Mouse (Mus musculus) mouse embryonic stem cell (cell line): ENCODE data around the gene Prl6a1.

Source experiments
- in situ Hi-C, 2 experiments: fragments of 300-500 bp; cut with MboI; formaldehyde crosslinking; loops; 1 replicate in 1 of 2; 3 replicates in 1 of 2; pipeline ENCODE4 v1.14.3; 2019 to 2020; ENCODE audit warnings: low sequenced_read_pairs in 2 of 2, low pct_unique_long_range_greater_than_20kb in 1 of 2, mixed read lengths in 1 of 2; ENCODE audit not compliant: unreplicated experiment in 1 of 2

The Prl6a1 gene

GRCm38 (mm10) chr13:27312334-27313225, at the start of gene Prl6a1:
Gene Prl6a1, plus strand, starts transcription at chr13:27312627.
- in situ Hi-C loops, result no loop called here

- in situ Hi-C loops, result no loop called here
These were observed 22.6 kb downstream of the Prl6a1 start for GRCm38 (mm10) chr13:27334989-27335388.

GRCm38 (mm10) chr13:27342733-27343275, 30.4 kb downstream of the Prl6a1 start:
- in situ Hi-C loops, result no loop called here

- in situ Hi-C loops, result no loop called here
These were observed 32.9 kb downstream of the Prl6a1 start, which contains the start of gene Prl8a2 for GRCm38 (mm10) chr13:27345373-27345772. Gene Prl8a2, plus strand, starts transcription at chr13:27345673.
